Mouse (Mus musculus) cerebellum, postnatal 25 days (tissue): ENCODE results near the gene Oard1.

ENCODE experiments used
- DNase-seq, 2 experiments: peaks; one replicate each; pipeline ENCODE4 v3.0.0; 2021; ENCODE audit warnings: mixed read lengths in 2 of 2

The Oard1 gene

DNA sequence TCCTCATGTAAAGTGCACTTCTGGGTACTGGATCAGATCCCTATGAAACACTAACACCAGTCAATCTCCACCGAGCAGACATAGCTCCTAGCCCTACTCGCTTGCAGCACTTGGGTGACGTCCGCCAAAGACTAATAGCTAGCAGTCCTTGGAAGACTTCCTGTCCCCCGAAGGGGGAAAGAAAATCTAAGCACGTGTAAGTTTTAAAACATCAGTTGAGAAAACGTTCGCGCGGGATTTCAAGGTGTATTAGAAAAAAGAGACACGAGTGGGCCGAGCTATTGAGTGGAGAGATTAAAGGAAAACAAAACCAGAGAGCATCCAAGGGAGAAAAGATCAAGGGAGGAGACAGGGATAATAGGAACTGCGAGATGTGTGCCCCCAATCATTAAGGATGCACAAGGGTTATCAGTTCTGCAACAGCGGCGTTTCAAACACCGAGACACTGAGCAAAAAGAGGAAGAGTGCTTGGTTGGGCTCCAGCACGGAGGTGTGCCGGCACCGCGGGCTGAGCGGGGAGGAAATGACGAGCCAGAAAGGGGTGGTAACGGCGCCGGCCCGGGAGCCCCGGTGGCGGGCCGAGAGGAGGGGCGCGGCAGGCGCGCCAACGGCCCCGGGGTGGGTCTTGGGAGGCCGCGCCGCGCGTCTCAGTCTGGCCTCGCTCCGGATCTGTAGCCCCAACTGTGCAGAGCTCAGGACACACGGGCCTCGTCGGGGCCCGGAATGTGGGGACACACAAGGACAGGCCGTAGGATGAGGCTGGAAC lies 1.1 kb upstream of the Oard1 start:
- peak; percentile 82 to 85 for DNase-seq

DNA sequence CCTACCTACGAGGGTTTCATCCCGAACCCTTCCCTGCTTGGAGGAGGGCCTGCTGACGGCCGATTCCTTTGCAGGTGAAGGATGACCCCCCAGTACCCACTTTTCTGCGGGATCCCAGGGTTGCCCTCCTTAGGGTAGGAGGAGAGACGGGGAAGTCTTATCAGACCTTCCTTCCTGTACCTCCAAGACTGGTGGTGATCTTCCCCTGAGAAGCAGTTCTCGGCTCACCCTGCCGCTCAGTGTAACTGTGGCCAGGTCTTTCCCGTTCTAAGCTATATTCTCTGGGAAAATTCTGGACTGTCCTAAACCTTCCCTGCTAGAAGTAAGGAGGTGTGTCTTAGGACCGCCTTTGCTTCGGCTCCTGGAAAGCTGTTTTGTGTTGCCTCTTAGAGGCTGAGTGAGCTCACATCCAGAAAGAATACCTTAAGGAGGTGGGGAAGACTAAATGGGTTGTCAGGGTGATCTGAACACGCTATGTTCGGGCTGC lies 528 bp downstream of the Oard1 start:
- no peak for DNase-seq

DNA sequence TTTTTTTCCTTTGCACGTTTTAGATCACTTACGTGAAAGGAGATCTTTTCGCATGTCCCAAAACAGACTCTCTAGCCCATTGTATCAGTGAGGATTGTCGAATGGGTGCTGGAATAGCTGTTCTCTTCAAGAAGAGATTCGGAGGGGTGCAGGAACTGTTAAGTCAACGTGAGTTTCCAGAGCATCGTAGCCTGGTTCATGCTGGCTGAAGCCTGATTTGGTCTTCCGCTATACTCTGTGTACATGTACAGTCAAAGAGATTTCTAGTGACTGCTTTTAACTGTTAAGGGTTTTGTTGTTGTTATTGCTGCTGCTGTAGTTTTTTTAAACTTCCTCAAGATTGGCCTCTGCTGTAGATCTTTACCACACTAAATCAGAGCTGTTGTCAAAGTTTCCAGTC lies 1.4 kb downstream of the Oard1 start:
- DNase-seq: no peak

GRCm38 (mm10) chr17:48416011-48416410 lies 6.2 kb downstream of the Oard1 start:
- peak; percentile 71 to 83 for DNase-seq

DNA sequence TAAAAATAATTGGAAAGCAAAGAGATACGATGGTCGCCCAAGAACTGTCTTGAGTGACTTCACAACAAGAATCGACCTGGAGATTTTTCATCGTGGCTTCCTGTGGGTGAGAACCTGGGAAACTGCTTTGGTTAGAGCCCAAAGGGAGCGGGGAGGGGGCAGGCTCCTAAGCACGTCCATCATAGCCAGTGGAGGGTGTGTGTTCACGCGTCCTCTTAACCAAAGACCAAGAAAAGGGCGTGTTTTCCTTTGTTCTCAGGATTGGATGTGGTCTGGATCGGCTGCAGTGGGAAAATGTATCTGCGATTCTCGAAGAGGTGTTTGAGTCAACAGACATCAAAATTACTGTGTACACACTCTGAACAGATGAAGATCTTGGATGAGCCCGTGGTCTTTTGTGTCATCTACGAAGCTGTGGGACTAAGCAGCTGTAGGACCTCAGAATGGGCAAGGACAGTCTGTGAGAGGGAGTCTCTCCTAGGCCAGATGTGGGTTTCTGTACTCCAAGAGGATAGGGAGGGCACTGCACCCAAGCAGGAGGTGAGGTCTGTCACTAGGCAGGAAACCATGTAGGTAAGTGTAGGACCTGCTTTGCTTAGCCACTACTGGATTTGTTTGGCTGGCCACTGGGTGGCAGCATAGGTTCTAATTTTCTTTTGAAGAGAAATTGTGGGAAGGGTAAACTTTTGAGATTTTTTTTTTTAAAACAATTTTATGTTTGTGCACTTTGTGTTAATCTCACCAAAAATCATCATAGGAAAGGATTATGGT lies 6.8 kb downstream of the Oard1 start:
- peak; percentile 70 to 80 for DNase-seq

DNA sequence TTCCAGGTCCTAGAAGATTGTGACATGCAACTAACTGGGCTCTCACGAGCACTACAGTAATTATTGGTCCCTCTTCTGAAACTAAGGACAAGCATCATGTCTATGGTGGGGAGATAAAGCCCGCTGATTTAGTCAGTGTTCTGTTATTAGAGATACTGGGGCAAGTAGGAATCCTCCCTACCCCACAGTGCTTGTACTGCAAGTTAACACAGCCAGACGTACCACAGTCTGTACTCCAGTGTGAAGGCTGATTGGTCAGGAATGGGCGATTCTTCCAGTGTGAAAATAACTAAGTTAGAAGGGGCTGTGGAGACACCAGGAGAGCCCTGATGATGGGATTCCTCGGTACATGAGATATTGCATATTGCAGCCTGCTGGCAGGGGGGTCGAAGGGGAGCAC lies 7.7 kb downstream of the Oard1 start:
- DNase-seq: no peak

- no peak for DNase-seq
Measured at GRCm38 (mm10) chr17:48418174-48418573, 8.4 kb downstream of the Oard1 start.

GRCm38 (mm10) chr17:48418781-48419180 lies 9.0 kb downstream of the Oard1 start:
- no peak for DNase-seq

- no peak for DNase-seq
Measured at GRCm38 (mm10) chr17:48419571-48419970, 9.8 kb downstream of the Oard1 start.

- no peak for DNase-seq
Measured at GRCm38 (mm10) chr17:48424237-48424636, 14.4 kb downstream of the Oard1 start.

GRCm38 (mm10) chr17:48425823-48426612 lies 16.2 kb downstream of the Oard1 start:
- no peak for DNase-seq

DNA sequence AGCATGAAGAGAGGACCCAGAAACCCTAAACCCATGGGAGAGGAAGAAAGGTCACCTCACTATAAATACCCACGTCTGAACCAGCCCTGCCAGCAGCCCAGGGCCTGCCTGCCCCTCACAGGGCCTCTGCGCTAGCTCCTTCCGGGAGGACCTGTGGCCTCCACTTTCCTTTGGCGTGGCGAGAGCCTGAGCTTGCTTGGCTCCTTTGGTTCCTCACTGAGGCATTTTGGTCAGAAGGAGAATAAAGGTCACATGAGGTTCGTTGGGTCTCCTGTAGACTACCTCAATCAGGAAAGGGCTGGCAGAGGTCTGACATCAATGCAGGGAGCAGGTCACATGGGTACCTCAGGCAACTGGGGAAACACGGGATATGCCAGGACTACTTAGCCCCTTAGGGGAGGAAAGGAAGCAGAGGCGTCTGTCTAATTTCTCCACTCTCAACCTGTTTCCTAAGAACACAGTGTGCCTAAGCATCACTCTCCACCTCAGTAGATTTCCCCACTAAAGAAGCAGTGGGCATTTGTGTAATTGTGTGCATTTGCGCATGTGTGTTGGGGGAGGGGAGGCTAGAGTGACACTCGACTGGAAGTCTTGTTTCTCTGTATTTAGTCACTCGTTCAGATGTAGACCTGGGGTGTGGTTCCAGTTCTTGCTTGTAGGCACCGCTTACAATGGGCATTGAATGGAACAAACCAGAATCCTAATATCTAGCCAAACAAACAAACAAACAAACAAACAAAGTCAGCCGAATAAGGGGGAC lies 17.4 kb downstream of the Oard1 start:
- DNase-seq: no peak

DNA sequence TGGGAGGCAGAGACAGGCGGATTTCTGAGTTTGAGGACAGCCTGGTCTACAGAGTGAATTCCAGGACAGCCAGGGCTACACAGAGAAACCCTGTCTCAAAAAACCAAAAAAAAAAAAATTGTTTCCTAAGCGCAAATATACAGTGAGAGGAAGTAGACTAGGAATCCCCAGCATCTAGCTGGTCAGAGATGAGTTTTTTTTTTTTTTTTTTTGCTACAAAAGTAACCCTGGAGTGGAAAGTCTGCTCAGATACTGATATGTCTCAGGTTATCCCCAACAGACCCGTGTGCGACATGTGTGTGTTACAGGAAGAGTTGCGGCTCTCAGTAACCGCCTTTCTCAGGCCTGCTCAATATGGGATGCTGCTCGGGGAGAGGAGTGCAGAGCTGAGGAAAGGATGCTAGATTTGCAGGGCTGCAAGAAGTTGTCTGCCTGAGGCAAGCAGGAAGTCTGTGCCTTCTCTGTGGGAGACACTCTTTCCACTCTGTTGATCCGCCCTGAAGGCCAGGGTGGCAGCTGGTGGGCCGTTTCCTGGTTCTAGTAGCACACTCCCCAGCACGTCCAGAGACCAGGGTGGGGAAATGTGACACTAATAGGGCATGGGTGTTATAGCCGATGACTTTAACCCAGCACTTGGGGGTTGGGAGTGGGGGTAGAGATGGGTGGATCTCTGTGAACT lies 18.2 kb downstream of the Oard1 start:
- no peak for DNase-seq

DNA sequence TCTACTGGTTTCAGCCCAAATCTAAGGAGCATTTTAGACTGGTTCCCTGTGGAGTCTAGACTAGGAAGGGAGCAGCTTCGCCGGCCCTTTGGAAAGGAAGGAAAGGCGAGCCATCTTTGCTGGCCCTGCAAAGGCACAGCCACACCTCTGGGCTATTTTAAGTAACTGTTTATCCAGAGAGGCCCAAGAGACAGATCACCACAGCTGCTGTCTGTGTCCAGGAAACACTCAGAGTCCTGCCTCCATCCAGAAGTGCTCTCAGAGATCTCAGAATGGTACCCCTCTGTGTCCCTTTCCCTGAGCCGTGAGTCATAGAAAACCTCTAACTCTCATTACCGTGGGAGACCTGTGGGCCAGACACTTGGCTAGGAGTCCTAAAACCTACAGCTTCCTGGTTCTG lies 20.6 kb downstream of the Oard1 start:
- no peak for DNase-seq

GRCm38 (mm10) chr17:48431054-48431453 lies 21.2 kb downstream of the Oard1 start:
- no peak for DNase-seq

GRCm38 (mm10) chr17:48432158-48432980 lies 22.6 kb downstream of the Oard1 start, which contains the start of gene Apobec2:
Apobec2 (minus strand) TSS chr17:48432930.
- no peak for DNase-seq

GRCm38 (mm10) chr17:48433006-48433655 lies 23.3 kb downstream of the Oard1 start:
- DNase-seq: peak in 1 of 2 experiments; percentile 51

DNA sequence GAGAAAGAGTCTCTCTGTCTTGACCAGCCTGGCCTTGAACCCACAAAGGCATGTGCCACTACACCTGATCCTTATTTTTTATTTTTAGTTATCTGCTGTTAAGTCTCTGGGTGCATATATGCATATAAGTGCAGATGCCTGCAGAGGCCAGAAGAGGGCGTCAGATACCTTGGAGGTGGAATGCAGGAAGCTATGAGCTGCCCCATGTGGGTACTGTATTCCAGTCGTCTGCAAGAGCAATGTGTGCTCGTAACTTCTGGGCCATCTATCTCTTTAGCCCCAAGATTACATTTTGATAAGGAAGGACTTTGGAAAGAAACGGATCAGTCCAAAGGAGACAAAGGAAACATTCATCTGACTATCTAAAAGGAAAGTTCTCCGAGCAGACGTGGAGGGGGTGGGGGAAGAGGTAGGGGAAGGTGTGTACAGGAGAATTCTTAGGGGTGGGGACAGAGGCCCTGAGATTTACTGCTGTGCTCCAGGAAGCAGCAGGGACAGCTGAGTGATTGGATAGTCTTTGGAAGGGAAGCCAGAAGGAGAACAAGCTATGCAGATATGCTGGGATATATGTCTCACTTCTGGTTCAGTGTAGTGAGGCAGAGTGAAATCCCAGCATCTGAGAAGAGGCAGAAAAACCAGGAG lies 24.0 kb downstream of the Oard1 start:
- DNase-seq: no peak

- DNase-seq: no peak
Measured at GRCm38 (mm10) chr17:48434479-48434878, 24.7 kb downstream of the Oard1 start.

DNA sequence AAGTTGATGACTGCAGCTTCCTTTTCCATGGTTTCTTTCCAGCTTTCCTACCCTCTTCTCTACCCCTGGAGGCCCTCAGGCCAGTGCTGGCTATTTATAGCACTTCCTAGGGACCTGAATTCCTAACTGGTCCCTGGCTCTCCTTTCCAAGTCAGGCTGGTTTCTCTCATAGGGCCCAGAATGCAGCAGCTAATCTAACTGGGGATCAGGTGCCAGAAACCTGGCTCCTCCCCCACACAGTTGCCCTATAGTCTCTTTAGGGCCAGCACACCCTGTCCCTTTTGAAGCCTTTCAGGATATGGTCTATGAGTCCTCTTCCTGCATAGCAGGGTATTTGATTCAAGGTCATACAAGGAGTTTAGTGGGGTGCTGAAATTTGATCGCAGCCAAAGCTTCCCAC lies 26.7 kb downstream of the Oard1 start:
- no peak for DNase-seq
